Mouse (Mus musculus) cerebellum, adult 2 months (tissue): ENCODE data around the gene AI182371.

ENCODE experiments used
- CTCF ChIP-seq: fragments of 200-500 bp; IDR thresholded peaks from 2 replicates; pipeline ENCODE4 v1.5.1; 2011; ENCODE audit warnings: low read depth, mild to moderate bottlenecking, control low read depth, low read length, moderate library complexity, borderline replicate concordance; ENCODE audit not compliant: insufficient read depth
- POLR2A ChIP-seq: fragments of 200-500 bp; IDR thresholded peaks from 2 replicates; pipeline ENCODE4 v1.6.1; 2011; ENCODE audit warnings: low read length, control low read depth, borderline replicate concordance; ENCODE audit not compliant: insufficient read depth

- no peak for TF ChIP-seq CTCF
- no peak for TF ChIP-seq POLR2A
These were observed 32.2 kb downstream of the AI182371 start for GRCm38 (mm10) chr2:35069124-35069523.
